Mouse (Mus musculus): ENCODE data around the gene Tbcb. TPM values are rescaled to one million over a fixed set of nuclear protein-coding genes. Genes with fewer than 3 reads are reported as not detected.
"Not testable (repeated sequence)": the region's sequence is repeated elsewhere in the genome, so short reads cannot be mapped to it uniquely, and the experiment has no call there.

Gene Tbcb
- total RNA-seq, 2 experiments from 2014 or later = 128 to 131 TPM

DNA sequence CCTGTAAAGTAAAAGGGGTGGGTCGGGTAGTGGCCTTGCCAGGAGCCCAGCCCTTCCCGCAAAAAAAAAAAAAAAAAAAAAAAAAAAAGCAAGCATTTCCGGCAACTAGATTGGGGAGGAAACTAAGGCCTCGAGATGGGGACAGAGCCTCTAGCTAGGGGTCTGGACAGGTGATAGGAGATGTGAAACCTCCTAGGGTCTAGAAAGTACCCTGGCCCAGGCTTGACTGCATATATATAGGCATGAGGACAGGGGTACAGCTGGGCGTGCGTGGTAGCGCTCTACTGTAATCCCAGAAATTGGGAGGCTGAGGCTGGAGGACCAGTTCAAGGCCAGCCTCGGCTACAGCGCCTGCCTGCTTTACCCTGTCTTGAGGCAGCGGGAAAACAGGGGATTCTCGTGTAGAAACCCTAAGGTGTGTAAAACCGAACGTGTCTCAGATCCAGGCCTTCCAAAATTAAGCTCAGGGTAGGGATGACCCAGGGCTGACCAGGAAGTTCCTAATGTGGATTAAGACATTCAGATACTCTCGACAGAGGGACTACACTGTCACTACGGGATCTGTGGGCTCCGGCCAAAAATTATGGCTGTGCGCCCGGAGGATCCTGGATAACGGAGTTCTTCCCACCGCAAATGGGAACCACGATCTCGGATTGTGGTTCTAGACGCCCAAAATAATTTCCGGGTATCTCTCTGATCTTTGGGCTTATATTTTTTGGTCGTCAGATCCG is 37.8 kb downstream of the Tbcb start:
- DNase-seq (ENCODE audit: low spot score in 2 of 2) = peak in 1 of 2 experiments; percentile 43

DNA sequence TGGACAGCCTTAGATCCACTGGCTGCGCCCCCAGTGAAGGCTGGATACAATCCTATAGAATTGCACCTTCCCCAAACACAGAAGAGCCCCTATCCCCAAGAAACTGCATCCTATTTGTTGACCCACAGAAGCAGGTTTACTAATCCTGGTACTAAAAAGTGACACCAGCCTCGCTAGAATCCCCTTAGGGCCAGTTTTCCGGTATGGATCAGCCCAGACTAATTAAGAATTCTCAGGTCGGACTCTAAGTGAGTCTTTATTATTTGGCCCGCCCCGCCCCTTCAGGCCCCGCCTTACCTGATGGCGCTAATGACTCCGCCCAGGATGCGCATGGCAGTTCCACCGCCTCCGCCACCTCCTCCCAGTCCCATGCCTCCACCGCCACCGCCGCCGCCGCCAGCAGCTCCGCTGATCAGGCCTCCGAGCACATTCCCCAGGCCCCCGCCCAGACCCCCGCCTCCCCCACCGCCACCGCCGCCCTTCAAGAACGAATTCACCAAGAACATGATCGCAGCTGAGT is 38.4 kb downstream of the Tbcb start:
- peak; percentile 68 to 86 for DNase-seq (ENCODE audit: low spot score in 2 of 2)

DNA sequence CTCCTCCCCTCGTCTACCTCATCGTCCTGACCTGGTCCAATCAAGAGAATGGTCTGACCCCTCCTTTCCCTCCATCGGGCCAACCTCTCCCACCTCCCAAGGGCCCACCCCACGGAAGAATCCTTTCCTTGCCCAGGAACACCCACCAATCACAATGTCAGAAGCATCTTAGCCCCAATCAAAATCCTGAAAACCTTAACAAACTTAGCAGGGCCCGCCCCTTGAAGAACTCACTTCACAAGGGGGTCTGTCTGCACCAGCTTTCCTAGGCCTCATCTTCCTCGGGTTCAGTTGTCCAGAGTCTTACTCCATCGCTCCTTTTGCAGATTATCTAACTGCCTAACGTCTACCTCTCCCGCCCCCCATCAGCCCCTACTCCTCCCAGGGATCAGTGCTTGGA is 39.1 kb downstream of the Tbcb start:
- DNase-seq (ENCODE audit: low spot score in 2 of 2) = no peak

DNA sequence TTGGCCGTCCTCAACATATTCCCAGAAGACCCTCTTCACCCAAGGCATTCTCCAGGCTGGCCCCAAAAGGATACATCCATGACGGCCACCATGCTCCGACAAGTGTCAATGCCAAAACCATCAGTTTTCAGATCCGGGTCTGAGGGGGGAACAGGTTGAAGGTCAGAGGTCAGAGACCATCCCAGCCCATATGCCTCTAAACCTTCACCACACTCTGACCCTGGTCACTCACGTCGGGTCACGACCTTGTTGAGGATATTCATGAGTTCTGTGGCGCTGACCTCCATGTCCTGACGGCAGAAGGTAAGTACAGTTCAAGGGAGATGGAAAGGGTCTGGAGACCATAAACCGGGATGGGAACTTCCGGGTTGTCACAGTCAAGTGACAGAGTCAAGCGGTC is 40.0 kb downstream of the Tbcb start:
- DNase-seq (ENCODE audit: low spot score in 2 of 2) = no peak

DNA sequence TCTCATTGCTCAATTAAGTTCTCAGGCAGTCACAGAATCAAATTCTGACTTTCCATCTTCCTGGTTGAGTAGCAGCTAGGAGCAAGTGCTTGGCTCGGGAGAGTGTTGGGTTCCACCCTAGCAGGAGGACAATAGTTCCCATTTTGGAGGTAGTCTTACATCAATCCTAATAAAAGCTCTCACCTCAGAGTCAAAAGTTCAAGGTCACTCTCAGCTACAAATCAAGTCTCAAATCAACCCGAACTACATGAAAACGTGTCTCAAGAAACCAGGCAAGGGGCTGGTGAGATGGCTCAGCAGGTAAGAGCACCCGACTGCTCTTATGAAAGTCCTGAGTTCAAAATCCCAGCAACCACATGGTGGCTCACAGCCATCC is 43.0 kb downstream of the Tbcb start:
- no peak for DNase-seq (ENCODE audit: low spot score in 2 of 2)

DNA sequence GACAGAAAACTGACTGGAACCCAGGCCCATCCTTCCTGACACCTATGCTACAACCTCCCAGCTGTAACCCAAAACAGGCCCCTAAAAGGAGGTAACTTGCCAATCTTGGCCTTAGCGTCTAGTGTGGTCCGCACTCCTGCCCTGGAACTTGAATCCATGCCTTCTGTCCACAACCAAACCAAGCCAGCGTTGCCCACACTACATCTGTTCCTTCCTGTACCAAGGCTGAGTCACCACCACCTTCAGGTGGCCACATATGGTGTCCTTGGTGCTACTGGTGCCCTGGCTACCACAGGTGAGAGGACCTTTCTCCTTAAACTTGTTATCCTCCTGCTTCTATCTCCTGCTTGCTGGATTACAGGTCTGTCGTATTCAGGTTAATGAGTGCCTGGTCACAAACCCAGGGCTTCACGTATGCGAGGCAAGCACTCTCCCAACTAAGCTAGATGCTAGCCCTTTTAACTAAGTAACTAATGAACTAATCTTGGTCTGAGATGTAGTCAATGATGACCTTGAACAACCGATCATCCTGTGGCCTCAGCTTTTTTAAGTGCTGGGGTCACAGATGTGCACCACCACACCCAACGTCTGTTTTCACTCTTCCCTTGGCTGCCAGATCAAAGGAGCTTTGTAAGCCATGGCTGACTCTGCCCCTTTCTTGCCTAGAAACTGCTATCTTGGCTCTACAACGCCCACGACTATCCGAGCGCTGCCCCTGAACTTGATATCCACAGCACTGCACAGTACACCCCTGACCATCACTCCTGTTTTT is 43.5 kb downstream of the Tbcb start:
- no peak for DNase-seq (ENCODE audit: low spot score in 2 of 2)

DNA sequence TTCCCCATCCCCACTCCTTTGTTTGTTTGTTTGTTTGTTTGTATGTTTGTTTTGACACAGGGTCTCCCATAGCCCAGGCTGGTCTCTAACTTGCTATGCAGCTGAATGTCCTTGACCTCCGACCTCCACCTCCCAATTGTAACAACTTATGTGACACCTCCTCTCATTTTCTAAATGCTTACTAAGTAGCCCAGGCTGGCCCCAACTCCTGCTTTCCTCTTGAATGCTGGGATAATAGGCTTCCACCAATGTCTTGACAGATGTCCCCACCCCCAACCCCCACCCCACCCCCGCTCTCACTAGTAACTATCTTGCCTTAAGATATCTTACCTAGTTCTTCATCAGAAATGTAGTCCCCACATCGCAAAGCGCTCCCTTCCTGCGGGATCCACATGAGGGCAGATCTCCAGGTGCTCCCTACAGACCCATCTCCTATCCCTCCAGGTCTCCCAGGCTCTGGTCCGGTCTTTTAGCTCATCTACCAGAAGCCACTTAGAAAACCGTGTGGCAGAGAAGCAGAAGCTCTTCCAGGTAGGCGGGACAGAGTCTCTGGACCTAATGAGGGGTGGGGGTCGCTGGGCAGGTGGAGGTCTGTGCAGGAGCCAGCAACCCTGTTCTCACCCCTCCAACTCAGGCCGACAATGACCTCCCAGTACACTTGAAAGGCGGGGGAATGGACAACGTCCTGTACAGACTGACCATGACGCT is 47.3 kb downstream of the Tbcb start:
- DNase-seq (ENCODE audit: low spot score in 2 of 2) = no peak

DNA sequence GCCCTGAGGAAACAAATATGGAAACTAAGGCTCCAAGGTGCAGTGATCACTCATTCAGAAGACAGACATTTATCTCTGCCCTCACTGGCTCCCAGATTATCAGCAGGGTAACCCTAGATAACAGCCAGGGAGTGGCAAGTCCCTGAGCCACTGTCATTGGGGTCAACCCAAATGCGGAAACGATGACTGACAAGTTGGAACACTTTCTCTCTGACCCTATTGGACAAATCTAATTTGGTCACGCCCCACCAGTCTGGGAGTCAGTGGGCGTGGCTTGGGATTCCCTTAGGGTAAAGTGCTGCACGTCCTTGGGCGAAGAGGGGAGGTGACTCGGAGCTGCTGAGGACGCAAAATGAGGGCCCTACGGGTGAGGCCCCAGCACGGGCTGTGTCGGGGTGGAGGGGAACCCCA is 48.2 kb downstream of the Tbcb start, which contains the start of gene Cox7a1:
Gene Cox7a1, plus strand, starts transcription at position 266 of the 411 bp plus-strand sequence.
- DNase-seq (ENCODE audit: low spot score in 2 of 2) = peak in 1 of 2 experiments; percentile 51

DNA sequence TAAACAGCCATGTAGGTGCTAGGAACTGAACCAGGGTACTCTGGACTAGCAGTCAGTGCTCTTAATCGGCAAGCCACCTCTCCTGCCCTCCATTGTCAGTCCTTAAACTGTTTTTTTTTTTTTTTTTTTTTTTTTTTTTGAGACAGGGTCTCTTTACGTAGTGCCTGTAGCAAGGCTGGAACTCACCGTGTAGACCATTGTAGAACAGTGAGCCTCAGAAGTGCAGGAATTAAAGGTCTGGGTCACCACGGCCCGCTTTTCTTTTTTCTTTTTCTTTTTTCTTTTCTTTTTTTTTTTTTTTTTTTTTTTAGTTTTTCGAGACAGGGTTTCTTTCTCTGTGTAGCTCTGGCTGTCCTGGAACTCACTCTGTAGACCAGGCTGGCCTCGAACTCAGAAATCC is 48.9 kb downstream of the Tbcb start:
- DNase-seq (ENCODE audit: low spot score in 2 of 2) = not testable (repeated sequence)

DNA sequence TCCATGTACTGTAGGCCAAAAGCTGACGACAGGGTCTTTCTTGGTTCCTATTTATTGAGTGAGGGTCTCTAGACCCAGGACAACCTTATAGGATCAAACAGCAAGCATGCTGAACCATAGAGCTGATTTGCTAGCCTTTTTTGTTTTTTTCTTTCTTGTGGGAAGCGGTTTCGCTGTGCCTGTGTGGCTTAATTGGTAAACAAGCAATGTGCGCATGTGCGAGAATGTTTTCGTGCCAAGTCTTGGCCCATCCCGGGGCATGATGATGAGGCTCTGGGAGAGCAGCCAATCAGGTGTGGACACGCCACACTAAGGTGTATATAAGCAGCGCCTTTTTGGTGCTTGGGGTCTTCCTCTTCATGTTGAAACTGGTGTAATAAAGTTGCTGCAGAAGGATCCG is 50.1 kb downstream of the Tbcb start:
- DNase-seq (ENCODE audit: low spot score in 2 of 2) = not testable (repeated sequence)

DNA sequence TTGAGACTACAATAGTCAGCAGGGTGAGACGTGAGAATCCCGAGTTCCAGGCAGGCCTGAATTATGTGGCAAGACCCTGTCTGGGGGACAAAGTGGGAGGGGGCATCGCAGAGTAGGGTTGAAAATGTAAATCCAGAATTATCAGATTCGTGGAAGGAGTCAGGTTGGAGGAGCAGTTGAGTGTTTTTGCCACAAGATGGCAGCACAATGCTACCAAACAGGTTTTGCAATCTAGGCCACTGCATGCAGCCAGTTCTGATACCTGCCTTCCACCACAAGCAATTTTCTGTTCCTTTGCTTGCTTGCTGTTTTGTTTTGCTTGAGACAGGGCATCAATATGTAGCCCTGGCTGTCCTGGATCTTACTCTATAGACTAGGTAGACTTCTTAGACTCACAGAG is 50.8 kb downstream of the Tbcb start:
- DNase-seq (ENCODE audit: low spot score in 2 of 2) = peak; percentile 58 to 86

DNA sequence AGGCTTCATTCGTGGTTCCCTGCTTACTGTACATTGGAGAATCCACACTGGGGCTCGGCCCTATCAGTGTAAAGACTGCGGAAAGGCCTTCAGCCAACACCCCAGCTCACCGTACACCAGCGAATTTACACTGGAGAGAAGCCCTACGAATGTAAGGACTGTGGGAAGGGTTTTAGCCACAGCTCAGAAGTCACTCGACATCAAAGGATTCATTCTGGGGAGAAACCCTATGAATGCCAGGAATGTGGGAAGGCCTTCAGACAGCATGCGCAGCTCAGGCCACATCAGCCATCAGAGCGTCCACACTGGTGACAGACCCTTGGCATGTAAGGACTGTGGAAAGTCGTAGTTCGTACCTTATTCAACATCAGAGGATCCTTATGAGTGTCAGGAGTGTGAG is 53.8 kb downstream of the Tbcb start:
- DNase-seq (ENCODE audit: low spot score in 2 of 2) = no peak

DNA sequence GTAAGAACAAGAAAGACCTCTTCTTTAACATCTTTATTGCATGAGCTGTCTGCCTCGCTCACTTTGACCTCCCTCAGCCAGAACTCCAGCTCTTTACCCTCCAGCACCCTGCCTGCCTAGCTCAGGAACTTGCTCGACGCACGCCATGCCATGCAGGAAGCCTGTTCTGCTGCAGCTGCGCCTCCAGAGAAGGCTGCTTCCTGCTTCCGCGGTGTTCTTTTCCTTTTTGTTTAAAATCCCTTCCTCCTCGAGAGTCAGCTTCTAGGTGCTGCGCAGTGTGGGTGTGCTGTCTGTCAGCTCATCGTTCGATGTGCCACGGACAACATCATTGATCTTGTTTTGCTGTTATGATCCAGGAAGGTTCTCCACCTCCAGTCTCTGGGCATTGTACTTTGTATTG is 55.6 kb downstream of the Tbcb start:
- no peak for DNase-seq (ENCODE audit: low spot score in 2 of 2)

Other genes with a start within 250 kb of the Tbcb start
- gene Zfp568, start 248.3 kb downstream of the Tbcb start, total RNA-seq (2021) = 1 to 10 TPM; 3.5 to 4.5 TPM
- gene Zfp14, start 180.9 kb downstream of the Tbcb start, total RNA-seq (2021) = 10 to 100 TPM in 1 of 2 experiments, 1 to 10 TPM in 1; 8.9 to 11.2 TPM
- gene Zfp82, start 159.4 kb downstream of the Tbcb start, total RNA-seq (2021) = 1 to 10 TPM; 4.7 to 4.9 TPM
- under 1 TPM in 1 of 2 experiments, not detected in 1; 0.64 TPM for gene Gm26920, start 141.9 kb downstream of the Tbcb start, total RNA-seq (2021)
- gene Zfp566, start 141.7 kb downstream of the Tbcb start, total RNA-seq (2021) = 1 to 10 TPM; 5.9 to 8.7 TPM
- gene Zfp260, start 137.5 kb downstream of the Tbcb start, total RNA-seq (2021) = 10 to 100 TPM; 75.7 to 78.3 TPM
- 10 to 100 TPM; 29.8 to 34.3 TPM for gene Zfp382, start 110.3 kb downstream of the Tbcb start, total RNA-seq (2021)
- 10 to 100 TPM; 48.3 to 53.7 TPM for gene Zfp146, start 62.5 kb downstream of the Tbcb start, total RNA-seq (2021)
- 1 to 10 TPM; 3.1 to 4.6 TPM for gene Cox7a1, start 48.1 kb downstream of the Tbcb start, total RNA-seq (2021)
- 100 to 1,000 TPM; 205 to 227 TPM for gene Capns1, start 33.5 kb downstream of the Tbcb start, total RNA-seq (2021)
- gene Polr2i, start 324 bp downstream of the Tbcb start, total RNA-seq (2021) = 10 to 100 TPM; 55.1 to 59.8 TPM
- not detected for gene Ovol3, start 3.5 kb upstream of the Tbcb start, total RNA-seq (2021)
- gene Thap8, start 47.8 kb upstream of the Tbcb start, total RNA-seq (2021) = under 1 TPM in 1 of 2 experiments, not detected in 1; 0.33 TPM
- 1 to 10 TPM in 1 of 2 experiments, under 1 TPM in 1; 0.77 to 1.6 TPM for gene Wdr62, start 48.1 kb upstream of the Tbcb start, total RNA-seq (2021)
- gene Clip3, start 59.5 kb upstream of the Tbcb start, total RNA-seq (2021) = 100 to 1,000 TPM; 461 to 466 TPM
- gene Alkbh6, start 76.4 kb upstream of the Tbcb start, total RNA-seq (2021) = 10 to 100 TPM; 55.2 to 63.0 TPM
- gene Syne4, start 82.5 kb upstream of the Tbcb start, total RNA-seq (2021) = 10 to 100 TPM; 10.5 to 10.9 TPM
- gene E130208F15Rik, start 89.5 kb upstream of the Tbcb start, total RNA-seq (2021) = under 1 TPM; 0.30 to 0.43 TPM
- gene Sdhaf1, start 91.6 kb upstream of the Tbcb start, total RNA-seq (2021) = 1 to 10 TPM; 6.3 to 6.6 TPM
- 10 to 100 TPM; 29.9 to 32.6 TPM for gene Lrfn3, start 130.5 kb upstream of the Tbcb start, total RNA-seq (2021)
- gene Tyrobp, start 181.5 kb upstream of the Tbcb start, total RNA-seq (2021) = 10 to 100 TPM; 29.7 to 34.3 TPM
- under 1 TPM in 1 of 2 experiments, not detected in 1; 0.99 TPM for gene Hcst, start 187.6 kb upstream of the Tbcb start, total RNA-seq (2021)
- 1 to 10 TPM; 3.0 to 4.2 TPM for gene Nfkbid, start 189.5 kb upstream of the Tbcb start, total RNA-seq (2021)
- 1,000 to 10,000 TPM; 1,425 to 1,440 TPM for gene Aplp1, start 213.3 kb upstream of the Tbcb start, total RNA-seq (2021)
- 10 to 100 TPM; 11.9 to 17.4 TPM for gene Kirrel2, start 225.4 kb upstream of the Tbcb start, total RNA-seq (2021)
- 1 to 10 TPM in 1 of 2 experiments, under 1 TPM in 1; 0.96 to 1.8 TPM for gene Nphs1, start 226.0 kb upstream of the Tbcb start, total RNA-seq (2021)

All from layer of hippocampus, adult 18-20 months (tissue).